Mouse (Mus musculus) heart, embryonic 11.5 days (tissue): ENCODE measurements around the gene Gad2. TPM values are rescaled to one million over a fixed set of nuclear protein-coding genes. Genes with fewer than 3 reads are reported as not detected.

ENCODE experiments used
- ATAC-seq: fragments of 200-750 bp; cut with Nextera tagmentation; replicated peaks from 2 replicates; pipeline ENCODE4 v1.8.0; 2017; ENCODE audit warnings: moderate library complexity; ENCODE audit not compliant: insufficient number of reproducible peaks, low FRiP score, low TSS enrichment
- H3K27ac ChIP-seq: fragments of 300-500 bp; sonication (generic); 2 replicates; pipeline ENCODE4 v1.5.1; 2014; ENCODE audit warnings: mild to moderate bottlenecking, low read depth, low read length
- H3K27me3 ChIP-seq: fragments of 300-500 bp; sonication (generic); 2 replicates; pipeline ENCODE4 v1.6.1; 2014; ENCODE audit warnings: mild to moderate bottlenecking, low read length, mixed read lengths; ENCODE audit not compliant: control insufficient read depth, insufficient read depth
- H3K36me3 ChIP-seq: fragments of 300-500 bp; sonication (generic); 2 replicates; pipeline ENCODE4 v1.6.1; 2014; ENCODE audit warnings: mild to moderate bottlenecking, low read length, moderate library complexity, mixed read lengths; ENCODE audit not compliant: control insufficient read depth, insufficient read depth
- H3K4me1 ChIP-seq: fragments of 300-500 bp; sonication (generic); 2 replicates; pipeline ENCODE4 v1.6.1; 2014; ENCODE audit warnings: low read length; ENCODE audit not compliant: control insufficient read depth, insufficient read depth
- H3K4me2 ChIP-seq: fragments of 300-500 bp; sonication (generic); 2 replicates; pipeline ENCODE4 v1.6.1; 2014; ENCODE audit warnings: mild to moderate bottlenecking, moderate library complexity
- H3K4me3 ChIP-seq: fragments of 300-500 bp; sonication (generic); 2 replicates; pipeline ENCODE4 v1.5.1; 2014; ENCODE audit warnings: low read depth, low read length
- H3K9ac ChIP-seq: fragments of 300-500 bp; sonication (generic); 2 replicates; pipeline ENCODE4 v1.6.1; 2014; ENCODE audit warnings: mild to moderate bottlenecking, low read depth, low read length, moderate library complexity
- H3K9me3 ChIP-seq: fragments of 300-500 bp; sonication (generic); replicated peaks from 2 replicates; pipeline ENCODE4 v1.6.1; 2016; ENCODE audit warnings: low read length; ENCODE audit not compliant: control insufficient read depth
- WGBS: fragments of 180-500 bp; shearing (Covaris S2); extraction: QIAGEN DNeasy Blood & Tissue Kit; methylation state at CpG from one replicate; pipeline ENCODE4 v1.1.7; 2014; ENCODE audit not compliant: insufficient replicate concordance; 5-methylcytosine and 5-hydroxymethylcytosine counted together
- polyA plus RNA-seq: library from polyadenylated mRNA; unstranded; fragments of >200 nt; fragmentation: Nextera tagmentation; extraction: Ambion mirVana; gene quantifications from 2 replicates; pipeline ENCODE4 v1.2.1, GENCODE M21; 2014

The Gad2 gene
- polyA plus RNA-seq, 1 experiment from 2014 or later = 0.03 TPM

- Histone ChIP-seq H3K9me3 (no peaks in the 10 kb centered on the region), H3K4me3 (no peak overlapping the region), H3K27ac (no peak overlapping the region), H3K27me3 (peaks cover 71% of the 10 kb centered on the region), H3K4me2 (no peak overlapping the region), H3K4me1 (peaks cover 13% of the 10 kb centered on the region; the same call in 1 of the 2 replicates), H3K36me3 (no peaks in the 10 kb centered on the region), H3K9ac (no peak overlapping the region)
- 2% methylated on average over 6 of the region's 6 CpGs for WGBS
- ATAC-seq = no peak
Observed at GRCm38 (mm10) chr2:22620030-22620429, 2.0 kb upstream of the Gad2 start.

GRCm38 (mm10) chr2:22620534-22620933 is 1.5 kb upstream of the Gad2 start:
- 8% methylated on average over 7 of the region's 7 CpGs for WGBS
- no peak overlapping the region for H3K9ac ChIP-seq
- H3K27ac ChIP-seq = no peak overlapping the region
- H3K9me3 ChIP-seq = no peaks in the 10 kb centered on the region
- no peak overlapping the region for H3K4me3 ChIP-seq
- no peaks in the 10 kb centered on the region for H3K36me3 ChIP-seq
- peaks cover 76% of the 10 kb centered on the region for H3K27me3 ChIP-seq
- ATAC-seq = no peak
- H3K4me1 ChIP-seq = peaks cover 13% of the 10 kb centered on the region; the same call in 1 of the 2 replicates
- H3K4me2 ChIP-seq = no peak overlapping the region

- H3K27me3 ChIP-seq = peaks cover 83% of the 10 kb centered on the region
- no peak overlapping the region for H3K4me3 ChIP-seq
- no peak for ATAC-seq
Observed at GRCm38 (mm10) chr2:22620978-22621827, 802 bp upstream of the Gad2 start.

DNA sequence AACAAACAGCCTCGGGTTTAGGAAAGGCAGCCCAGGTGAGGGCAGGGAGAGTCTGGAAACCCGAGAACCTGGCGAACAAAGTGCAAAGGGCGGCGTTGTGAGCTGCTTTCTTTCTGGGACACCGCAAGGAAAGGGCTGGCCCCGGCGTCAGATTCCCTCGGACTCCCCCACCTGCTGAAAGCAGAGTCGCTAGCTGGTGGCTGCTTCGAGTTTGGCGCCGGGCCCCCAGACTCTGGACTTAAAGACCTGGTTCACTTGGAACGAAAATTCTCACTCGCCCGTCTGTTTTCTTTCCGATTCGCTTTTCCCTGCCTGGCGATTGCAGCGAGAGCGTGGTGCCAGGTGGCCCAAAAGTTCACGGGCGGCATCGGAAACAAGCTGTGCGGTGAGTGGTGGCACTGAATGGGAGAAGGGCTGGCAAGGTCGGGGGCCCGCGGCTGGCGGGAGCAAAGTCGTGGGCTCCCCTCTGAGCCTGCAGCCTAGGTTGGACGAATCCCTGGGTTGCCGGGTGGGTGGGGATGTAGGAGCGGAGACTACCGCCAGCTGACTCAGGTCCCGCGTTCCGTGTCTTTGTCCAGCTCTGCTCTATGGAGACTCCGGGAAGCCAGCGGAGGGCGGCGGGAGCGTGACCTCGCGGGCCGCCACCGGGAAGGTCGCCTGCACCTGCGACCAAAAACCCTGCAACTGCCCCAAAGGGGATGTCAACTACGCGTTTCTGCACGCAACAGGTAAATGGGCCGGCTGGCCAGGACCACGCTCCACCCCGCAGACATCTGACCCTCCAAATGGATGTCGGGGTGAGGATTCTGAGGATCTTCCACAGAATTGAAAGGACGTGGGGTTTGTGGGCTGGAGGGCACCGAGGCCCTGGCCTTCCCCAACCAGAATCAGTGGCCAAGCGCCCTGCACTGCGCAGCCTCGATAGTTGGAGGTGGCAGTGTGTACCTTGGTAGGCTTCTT is 1.4 kb downstream of the Gad2 start:
- no peak for ATAC-seq
- H3K36me3 ChIP-seq = no peaks in the 10 kb centered on the region
- no peak overlapping the region for H3K27ac ChIP-seq
- peak overlapping the region; percentile 67 for H3K4me2 ChIP-seq
- H3K9me3 ChIP-seq = no peaks in the 10 kb centered on the region
- no peak overlapping the region for H3K9ac ChIP-seq
- peak overlapping the region; percentile 31 for H3K4me3 ChIP-seq
- 1% methylated on average over 59 of the region's 60 CpGs for WGBS
- H3K27me3 ChIP-seq = peaks cover 82% of the 10 kb centered on the region
- H3K4me1 ChIP-seq = peaks cover 13% of the 10 kb centered on the region; the same call in 1 of the 2 replicates

More at GRCm38 (mm10) chr2:22620978-22621827, 802 bp upstream of the Gad2 start:
- no peak overlapping the region for H3K9ac ChIP-seq
- peak overlapping the region; percentile 67 for H3K4me2 ChIP-seq
- 2% methylated on average over 20 of the region's 20 CpGs for WGBS
- no peaks in the 10 kb centered on the region for H3K9me3 ChIP-seq
- no peak overlapping the region for H3K27ac ChIP-seq
- H3K36me3 ChIP-seq = no peaks in the 10 kb centered on the region
- peaks cover 13% of the 10 kb centered on the region; the same call in 1 of the 2 replicates for H3K4me1 ChIP-seq

DNA sequence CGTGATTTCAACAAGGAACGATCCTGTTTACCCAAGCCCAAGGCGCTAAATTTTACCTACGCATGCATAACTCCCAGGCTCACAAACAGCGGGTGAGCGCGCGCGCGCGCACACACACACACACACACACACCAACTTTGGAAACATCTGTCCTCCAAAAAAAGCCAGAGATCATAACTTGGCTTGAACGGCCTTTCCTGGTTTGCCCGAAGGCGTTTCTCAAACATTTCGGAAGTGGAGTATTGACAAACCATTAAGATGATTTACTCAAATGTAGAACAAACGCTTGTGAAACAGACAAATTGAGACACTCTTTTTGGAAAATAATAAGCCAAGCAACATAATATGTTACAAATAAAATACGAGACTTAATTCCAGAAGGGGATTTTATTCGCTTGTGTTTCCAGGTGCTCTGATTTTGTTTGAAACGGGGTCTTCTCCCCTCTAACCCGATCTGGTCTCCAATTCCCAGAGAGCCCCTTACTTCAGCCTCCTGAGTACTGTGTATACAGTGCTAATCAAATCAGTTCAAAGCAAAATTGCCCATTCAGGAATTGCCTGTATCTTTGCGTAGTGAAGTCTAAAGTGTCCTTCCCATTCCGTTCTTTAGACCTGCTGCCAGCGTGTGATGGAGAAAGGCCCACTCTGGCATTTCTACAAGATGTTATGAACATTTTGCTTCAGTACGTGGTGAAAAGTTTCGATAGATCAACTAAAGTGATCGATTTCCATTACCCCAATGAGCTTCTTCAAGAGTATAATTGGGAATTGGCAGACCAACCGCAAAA is 2.4 kb downstream of the Gad2 start:
- peak overlapping the region; percentile 31; the same call in 1 of the 2 replicates for H3K4me3 ChIP-seq
- H3K4me2 ChIP-seq = peak overlapping the region; percentile 67
- no peak overlapping the region for H3K9ac ChIP-seq
- H3K27ac ChIP-seq = no peak overlapping the region
- no peaks in the 10 kb centered on the region for H3K36me3 ChIP-seq
- peaks cover 13% of the 10 kb centered on the region; the same call in 1 of the 2 replicates for H3K4me1 ChIP-seq
- ATAC-seq = no peak
- no peaks in the 10 kb centered on the region for H3K9me3 ChIP-seq
- H3K27me3 ChIP-seq = peaks cover 74% of the 10 kb centered on the region
- 7% methylated on average over 27 of the region's 27 CpGs for WGBS

- Histone ChIP-seq H3K27me3 (peaks cover 66% of the 10 kb centered on the region), H3K4me3 (no peak overlapping the region), H3K27ac (no peak overlapping the region), H3K36me3 (no peaks in the 10 kb centered on the region), H3K4me1 (peaks cover 13% of the 10 kb centered on the region; the same call in 1 of the 2 replicates), H3K4me2 (no peak overlapping the region), H3K9me3 (no peaks in the 10 kb centered on the region), H3K9ac (no peak overlapping the region)
- ATAC-seq = no peak
- WGBS = 17% methylated on average over 16 of the region's 16 CpGs
Observed at GRCm38 (mm10) chr2:22625096-22625960, 3.3 kb downstream of the Gad2 start.

DNA sequence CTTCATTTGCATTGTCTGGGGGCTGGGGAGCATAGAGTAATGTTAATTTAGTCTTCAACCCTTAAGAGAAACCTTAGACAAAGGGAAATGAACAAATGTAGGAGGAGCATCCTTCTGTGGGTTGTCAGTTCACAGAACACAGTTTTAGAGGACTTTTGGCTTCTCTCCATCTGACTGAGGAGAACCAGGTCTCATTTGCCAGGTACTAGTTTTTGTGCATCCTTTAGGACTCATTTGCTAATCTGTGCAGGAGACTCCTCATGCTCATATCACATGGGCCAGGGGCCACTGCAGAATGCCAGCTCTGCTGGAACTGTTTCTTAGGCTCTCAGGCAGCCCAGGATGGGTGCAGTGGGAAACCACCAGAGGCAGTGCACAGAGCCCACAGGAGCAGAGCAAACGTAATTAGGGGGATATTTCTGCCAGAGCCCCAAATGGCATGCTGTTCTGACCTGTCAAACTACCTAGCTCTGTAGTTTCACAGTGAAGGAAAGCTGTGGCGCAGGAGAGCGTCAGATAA is 5.2 kb downstream of the Gad2 start:
- Histone ChIP-seq H3K4me2 (no peak overlapping the region), H3K27ac (no peak overlapping the region), H3K9me3 (no peaks in the 10 kb centered on the region), H3K4me3 (no peak overlapping the region), H3K4me1 (peaks cover 10% of the 10 kb centered on the region; the same call in 1 of the 2 replicates), H3K27me3 (peaks cover 47% of the 10 kb centered on the region), H3K36me3 (no peaks in the 10 kb centered on the region), H3K9ac (no peak overlapping the region)
- 30% methylated on average over 3 of the region's 3 CpGs for WGBS
- ATAC-seq = no peak
